Mouse (Mus musculus) spleen, embryonic (tissue): Measurements from ENCODE around the gene Frs2.
"Not testable (repeated sequence)": the region's sequence is repeated elsewhere in the genome, so short reads cannot be mapped to it uniquely, and the experiment has no call there.

Source experiments
- CTCF ChIA-PET: fragments of 350-600 bp; sonication (Branson Sonifier 250); formaldehyde crosslinking; loops from one replicate; lab custom pipeline; 2022; lab: Charles Lee

The Frs2 gene

GRCm38 (mm10) chr10:117045175-117046056, 102.9 kb downstream of the Frs2 start, which contains the start of gene Lrrc10:
Gene Lrrc10 (plus strand): TSS chr10:117045341.
- CTCF ChIA-PET, result no interaction called here

- CTCF ChIA-PET, result not testable (repeated sequence)
Measured at GRCm38 (mm10) chr10:117043497-117044166, 104.7 kb downstream of the Frs2 start.

GRCm38 (mm10) chr10:117042295-117042694, 106.0 kb downstream of the Frs2 start:
- CTCF ChIA-PET, result no interaction called here

- CTCF ChIA-PET, result no interaction called here
Measured at GRCm38 (mm10) chr10:117040355-117040754, 108.0 kb downstream of the Frs2 start.

GRCm38 (mm10) chr10:117033785-117034184, 114.5 kb downstream of the Frs2 start:
- CTCF ChIA-PET, result no interaction called here

GRCm38 (mm10) chr10:117031160-117031559, 117.2 kb downstream of the Frs2 start:
- CTCF ChIA-PET, result no interaction called here

GRCm38 (mm10) chr10:117026176-117026575, 122.2 kb downstream of the Frs2 start:
- CTCF ChIA-PET, result interaction anchor here (0.6 kb wide), 1 partner anchor 825 kb away, joined by 3 read pairs; no protein-coding TSS in a partner anchor

GRCm38 (mm10) chr10:117025776-117026175, 122.6 kb downstream of the Frs2 start:
- CTCF ChIA-PET, result not testable (repeated sequence)

- CTCF ChIA-PET, result no interaction called here
Measured at GRCm38 (mm10) chr10:117023693-117024092, 124.6 kb downstream of the Frs2 start.

- CTCF ChIA-PET, result no interaction called here
Measured at GRCm38 (mm10) chr10:117021020-117021754, 127.1 kb downstream of the Frs2 start.
